Mouse (Mus musculus): ENCODE results near the gene Smbd1. TPM values are rescaled to one million over a fixed set of nuclear protein-coding genes. Genes with fewer than 3 reads are reported as not detected.

Smbd1 gene
- polyA plus RNA-seq, 1 experiment: 1.6 TPM

DNA sequence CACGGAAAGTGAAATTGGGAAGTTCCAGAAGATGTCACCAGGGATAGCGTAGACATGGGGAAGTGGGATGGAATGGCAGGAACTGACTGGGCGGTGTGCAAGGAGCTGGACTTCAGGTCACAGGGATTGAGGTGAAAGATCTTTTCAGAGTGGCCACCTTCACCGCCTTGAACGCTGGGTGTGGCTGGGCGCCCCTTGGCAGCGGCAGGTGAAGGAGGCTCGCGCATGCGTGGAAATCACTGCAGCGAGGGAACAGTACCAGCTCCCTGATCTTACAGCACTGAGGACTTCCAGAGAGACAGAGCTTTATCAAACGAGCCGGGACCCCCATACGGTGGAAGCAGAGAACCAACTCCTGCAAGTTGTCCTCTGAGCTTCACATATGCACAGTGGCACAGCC is 4.3 kb upstream of the Smbd1 start:
- no peak for DNase-seq (ENCODE audit: low read depth, low spot score)
- 8% methylated on average over 14 of the region's 14 CpGs for WGBS

DNA sequence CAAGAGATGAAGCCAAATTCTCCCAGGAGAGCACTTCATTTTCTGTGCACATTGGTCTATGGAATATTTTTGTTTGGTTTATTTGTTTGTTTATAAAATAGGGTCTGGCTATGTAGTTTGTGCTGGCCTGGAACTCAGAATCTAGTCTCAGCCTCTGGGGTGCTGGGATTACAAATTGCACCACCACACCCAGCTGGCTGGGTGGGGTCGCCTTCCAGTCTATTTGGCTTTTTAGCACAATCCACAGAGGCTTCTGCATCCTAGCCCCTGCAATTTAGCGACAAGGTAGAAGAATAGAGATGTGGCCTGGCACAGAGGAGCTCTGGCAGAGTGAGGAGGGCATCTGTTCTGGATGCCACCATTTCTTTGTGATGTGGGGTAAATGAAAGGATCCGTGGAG is 3.5 kb upstream of the Smbd1 start:
- no peak for DNase-seq (ENCODE audit: low read depth, low spot score)
- WGBS: 71% methylated on average over 3 of the region's 3 CpGs

- 54% methylated on average over 9 of the region's 9 CpGs for WGBS
- no peak for DNase-seq (ENCODE audit: low read depth, low spot score)
Measured at GRCm38 (mm10) chr16:32813362-32813761, 3.1 kb upstream of the Smbd1 start.

DNA sequence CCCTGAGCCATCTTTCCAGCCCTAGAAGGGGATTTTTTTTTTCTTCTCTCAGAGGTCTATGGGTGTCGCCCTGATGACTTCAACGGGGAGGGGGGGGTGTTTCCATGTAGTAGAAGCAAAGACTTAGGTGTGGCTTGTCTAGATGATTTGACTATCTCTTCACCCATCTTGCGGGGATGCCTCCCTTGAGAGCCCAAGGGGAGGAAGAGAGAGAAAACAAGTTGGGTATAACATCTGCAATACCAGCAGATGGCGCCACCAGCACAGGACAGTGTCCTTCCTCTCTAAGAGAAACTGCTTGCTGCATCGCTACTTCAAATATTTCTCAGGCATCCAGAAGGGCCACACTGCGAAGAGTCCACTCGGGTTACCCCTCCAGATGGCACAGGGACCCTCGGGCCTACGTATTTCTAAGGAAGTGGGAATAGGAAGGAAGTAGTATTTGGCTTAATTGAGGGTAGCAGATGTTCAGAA is 2.6 kb upstream of the Smbd1 start:
- peak; percentile 66 for DNase-seq (ENCODE audit: low read depth, low spot score)
- 1% methylated on average over 9 of the region's 9 CpGs for WGBS

DNA sequence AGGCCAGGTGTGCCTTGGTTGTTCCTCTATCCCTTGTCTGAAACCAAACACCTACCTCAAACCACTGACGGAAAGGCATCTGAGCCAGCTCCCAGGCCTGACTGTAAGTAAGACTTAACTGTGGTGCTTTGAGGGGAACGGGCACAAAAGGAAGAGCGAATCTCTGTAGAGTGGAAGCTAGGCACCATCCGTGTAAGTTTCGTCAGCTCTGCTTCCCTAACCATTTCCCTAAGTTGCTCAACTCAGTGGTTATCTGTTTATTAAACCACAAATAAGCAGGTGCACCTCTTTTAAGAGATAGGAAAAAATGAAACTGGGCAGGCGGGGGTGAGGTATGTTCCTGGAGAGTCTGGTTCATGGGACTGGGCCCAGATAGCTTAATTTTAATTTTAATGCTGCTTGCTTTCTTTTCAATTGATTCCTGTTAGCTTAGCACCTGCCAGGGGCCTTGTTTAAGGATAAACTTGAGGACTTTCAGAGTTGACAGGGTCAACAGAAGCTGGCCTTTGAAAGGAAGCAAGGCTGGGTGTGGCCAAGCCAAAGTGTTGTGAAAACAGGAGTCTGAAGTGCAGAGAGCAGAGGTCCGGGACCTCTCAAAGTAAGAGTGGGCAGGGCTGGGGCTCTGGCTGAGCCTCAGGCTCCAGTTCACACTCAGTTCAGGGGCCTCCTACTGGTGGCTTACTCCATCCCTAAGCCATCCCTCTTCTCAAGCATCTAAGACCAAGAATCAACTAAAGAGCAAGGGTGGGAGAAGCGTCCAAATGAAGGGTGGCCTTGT is 2.7 kb downstream of the Smbd1 start:
- no peak for DNase-seq (ENCODE audit: low read depth, low spot score)
- WGBS: 57% methylated on average over 8 of the region's 8 CpGs

DNA sequence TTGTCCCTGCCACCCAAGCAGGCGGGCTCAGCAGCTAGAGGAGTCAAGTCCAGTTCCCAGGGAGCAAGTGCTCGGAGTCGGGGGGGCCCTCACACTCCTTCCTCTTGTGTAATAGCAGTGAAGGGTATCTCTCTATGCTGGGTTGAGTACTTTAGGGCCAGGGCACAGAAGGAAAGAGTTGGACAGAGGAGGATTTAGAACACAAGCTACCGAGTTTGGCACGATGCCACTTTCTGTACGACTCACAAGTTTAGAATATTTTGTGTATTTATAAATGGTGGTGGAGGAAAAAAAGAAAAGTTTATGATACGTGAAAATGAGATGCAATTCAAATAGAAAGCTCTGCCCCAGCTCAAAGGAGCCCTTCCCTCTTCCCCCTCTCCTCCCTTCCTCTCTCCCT is 5.1 kb downstream of the Smbd1 start:
- DNase-seq (ENCODE audit: low read depth, low spot score): no peak
- 49% methylated on average over 7 of the region's 7 CpGs for WGBS

DNA sequence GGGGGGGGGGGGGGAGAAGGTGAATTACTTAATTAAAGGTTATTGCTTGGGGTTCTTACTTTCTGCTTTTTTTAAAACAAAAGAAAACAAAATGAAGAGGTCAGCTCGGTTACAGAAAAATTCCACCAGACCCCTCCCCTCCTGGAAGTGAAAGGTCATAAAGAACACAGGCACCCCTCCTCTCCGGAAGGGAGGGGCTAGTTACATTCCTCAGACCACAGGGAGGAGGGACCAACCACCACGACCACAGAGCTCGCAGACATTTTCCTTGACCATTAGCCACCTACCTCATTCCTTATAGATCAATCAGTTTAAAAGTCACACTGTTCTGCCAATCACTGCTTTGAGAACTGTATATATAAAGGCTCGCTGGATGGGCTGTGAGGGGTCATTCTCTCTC is 6.4 kb downstream of the Smbd1 start:
- 57% methylated on average over 5 of the region's 5 CpGs for WGBS
- no peak for DNase-seq (ENCODE audit: low read depth, low spot score)

- DNase-seq (ENCODE audit: low read depth, low spot score): no peak
- WGBS: 10% methylated on average over 6 of the region's 6 CpGs
Measured at GRCm38 (mm10) chr16:32803252-32803853, 6.9 kb downstream of the Smbd1 start.

GRCm38 (mm10) chr16:32797426-32797689 is 12.9 kb downstream of the Smbd1 start, which contains the start of gene Muc20:
Muc20 (minus strand) TSS chr16:32797435.
- WGBS: 40% methylated on average over 3 of the region's 3 CpGs

GRCm38 (mm10) chr16:32796676-32797425 is 13.4 kb downstream of the Smbd1 start:
- no peak for DNase-seq (ENCODE audit: low read depth, low spot score)
- WGBS: 75% methylated on average over 14 of the region's 14 CpGs

More at GRCm38 (mm10) chr16:32797426-32797689, 12.9 kb downstream of the Smbd1 start, which contains the start of gene Muc20:
- no peak for DNase-seq (ENCODE audit: low read depth, low spot score)

DNA sequence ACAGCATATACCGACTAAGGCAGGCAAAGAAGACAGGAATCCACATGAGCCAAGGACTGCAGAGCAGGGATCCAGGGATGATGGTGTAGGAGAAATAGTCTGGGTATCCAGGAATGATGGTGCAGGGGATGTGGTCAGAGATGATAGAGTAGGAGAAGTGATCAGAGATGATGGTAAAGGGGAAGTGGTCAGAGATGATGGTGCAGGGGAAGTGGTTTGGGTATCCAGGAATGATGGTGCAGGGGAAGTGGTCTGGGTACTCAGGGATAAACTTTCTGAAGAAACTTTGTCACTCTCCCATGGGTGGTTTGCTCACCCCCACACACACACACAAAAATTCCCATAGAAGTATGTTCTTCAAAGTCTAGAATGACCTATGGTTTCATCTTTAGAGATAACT is 15.1 kb downstream of the Smbd1 start:
- no peak for DNase-seq (ENCODE audit: low read depth, low spot score)
- 85% methylated on average over 1 of the region's 1 CpGs for WGBS

DNA sequence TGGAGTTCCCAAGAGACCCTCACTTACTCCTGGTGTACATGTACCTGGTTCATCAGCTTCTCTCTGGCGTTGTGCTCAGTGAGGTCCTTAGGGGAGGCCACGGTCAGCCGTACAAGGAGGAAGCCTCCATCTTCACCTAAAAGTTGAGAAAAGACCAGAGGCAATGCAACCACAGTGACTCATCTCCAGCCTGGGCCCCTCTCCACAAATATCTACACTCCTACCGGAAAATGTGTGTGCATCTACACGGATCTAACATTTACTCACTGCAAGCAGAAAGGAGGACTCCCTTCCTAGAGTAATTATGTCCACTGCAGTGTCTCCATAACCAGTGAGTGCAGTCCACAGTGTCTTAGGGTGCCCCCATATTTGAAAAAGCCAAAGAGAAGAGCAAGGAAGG is 20.2 kb downstream of the Smbd1 start:
- DNase-seq (ENCODE audit: low read depth, low spot score): no peak
- 89% methylated on average over 5 of the region's 5 CpGs for WGBS

DNA sequence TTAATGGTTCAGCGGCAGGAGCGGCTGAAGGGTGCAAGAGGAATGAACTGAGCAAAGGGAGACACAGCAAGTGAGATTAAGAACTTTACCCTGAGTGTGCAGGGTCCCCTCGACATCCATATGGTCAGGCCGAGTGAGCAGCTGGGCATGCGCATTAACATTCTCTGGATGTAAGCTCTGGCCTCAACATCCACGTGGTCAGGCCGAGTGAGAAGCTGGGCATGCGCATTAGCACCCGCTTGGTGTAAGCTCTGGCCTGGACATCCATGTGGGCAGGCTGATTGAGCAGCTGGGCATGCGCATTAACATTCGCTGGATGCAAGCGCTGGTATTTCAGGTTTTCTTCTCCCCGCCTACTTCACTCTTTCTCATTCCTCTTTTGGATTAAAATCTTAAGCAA is 25.4 kb downstream of the Smbd1 start:
- WGBS: 80% methylated on average over 13 of the region's 13 CpGs

DNA sequence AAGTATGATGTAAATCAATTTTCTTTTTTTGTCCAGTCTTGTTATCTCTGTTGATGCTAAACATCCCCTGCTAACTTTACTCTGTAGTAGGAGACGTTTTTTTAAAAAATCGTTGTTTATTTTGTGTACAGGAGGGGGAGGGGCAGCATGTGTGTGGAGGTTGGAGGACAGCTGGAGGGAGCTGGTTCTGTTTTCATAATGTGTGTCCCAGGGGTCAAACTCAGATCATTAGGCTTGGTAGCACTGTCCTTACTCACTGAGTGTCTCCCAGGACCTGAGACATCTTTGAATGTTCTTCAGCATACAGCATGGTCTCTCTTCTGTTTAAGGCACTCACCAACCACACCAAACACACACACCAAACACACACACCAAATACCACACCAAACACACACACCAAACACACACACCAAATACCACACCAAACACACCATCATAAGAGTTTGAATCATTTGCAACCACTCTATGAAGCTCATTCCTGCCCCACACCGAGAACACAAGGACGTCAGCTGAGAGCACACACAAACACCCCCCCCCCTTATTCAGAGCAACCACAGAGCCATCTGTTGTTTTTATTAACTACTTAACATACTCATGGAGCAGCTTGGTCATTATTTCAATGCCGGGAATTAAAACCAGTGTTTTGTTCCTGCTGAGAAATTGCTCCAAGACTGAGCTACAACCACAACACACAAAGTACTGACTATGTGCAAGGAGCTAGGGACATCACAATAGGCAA is 26.8 kb downstream of the Smbd1 start:
- 51% methylated on average over 5 of the region's 5 CpGs for WGBS
- DNase-seq (ENCODE audit: low read depth, low spot score): no peak

More for the DNA sequence above, 25.4 kb downstream of the Smbd1 start:
- no peak for DNase-seq (ENCODE audit: low read depth, low spot score)

GRCm38 (mm10) chr16:32778956-32779355 is 31.3 kb downstream of the Smbd1 start:
- 77% methylated on average over 8 of the region's 8 CpGs for WGBS
- no peak for DNase-seq (ENCODE audit: low read depth, low spot score)

- WGBS: 46% methylated on average over 10 of the region's 10 CpGs
Measured at GRCm38 (mm10) chr16:32776676-32777075, 33.6 kb downstream of the Smbd1 start.

GRCm38 (mm10) chr16:32766904-32767303 is 43.4 kb downstream of the Smbd1 start:
- DNase-seq (ENCODE audit: low read depth, low spot score): no peak
- WGBS: 95% methylated on average over 7 of the region's 7 CpGs

More at GRCm38 (mm10) chr16:32776676-32777075, 33.6 kb downstream of the Smbd1 start:
- no peak for DNase-seq (ENCODE audit: low read depth, low spot score)

DNA sequence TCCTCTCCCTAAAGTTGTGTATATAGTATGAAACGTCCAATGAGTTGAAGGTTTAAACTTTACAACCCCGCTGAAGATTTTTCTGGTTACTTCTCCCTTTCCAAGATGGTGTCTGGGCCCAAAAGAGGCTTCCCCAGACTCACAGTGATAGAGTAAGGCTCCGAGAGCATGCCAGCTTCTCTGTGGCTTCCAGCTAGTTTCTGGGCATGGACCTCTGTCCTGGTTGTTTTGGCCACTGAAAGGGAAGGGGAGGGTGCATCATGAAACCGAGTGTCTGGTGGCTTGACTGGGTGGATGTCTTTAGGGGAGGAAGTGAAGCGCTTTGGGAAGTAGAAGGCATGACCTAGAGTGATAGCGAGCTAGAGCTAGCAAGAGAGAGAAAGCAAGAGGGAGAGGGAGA is 45.3 kb downstream of the Smbd1 start:
- WGBS: 74% methylated on average over 6 of the region's 6 CpGs

GRCm38 (mm10) chr16:32764550-32764949 is 45.7 kb downstream of the Smbd1 start:
- WGBS: 86% methylated on average over 2 of the region's 2 CpGs
- DNase-seq (ENCODE audit: low read depth, low spot score): no peak

More for the DNA sequence above, 45.3 kb downstream of the Smbd1 start:
- DNase-seq (ENCODE audit: low read depth, low spot score): no peak

All from large intestine, adult 2 months (tissue).